Mouse (Mus musculus) embryonic facial prominence, embryonic 14.5 days (tissue): ENCODE measurements around the gene Fyttd1. TPM values are rescaled to one million over a fixed set of nuclear protein-coding genes. Genes with fewer than 3 reads are reported as not detected.

ENCODE experiments used
- ATAC-seq: fragments of 200-750 bp; cut with Nextera tagmentation; 2 replicates; pipeline ENCODE4 v1.8.0; 2017; ENCODE audit warnings: low read depth, moderate number of reproducible peaks, moderate TSS enrichment
- DNase-seq: peaks from one replicate; pipeline ENCODE4 v3.0.0-alpha.2; 2015; ENCODE audit warnings: low spot score
- H3K27ac ChIP-seq: fragments of 300-500 bp; sonication (generic); replicated peaks from 2 replicates; pipeline ENCODE4 v1.5.1; 2014; ENCODE audit warnings: low read depth, mild to moderate bottlenecking, low read length, moderate library complexity
- H3K27me3 ChIP-seq: fragments of 300-500 bp; sonication (generic); replicated peaks from 2 replicates; pipeline ENCODE4 v1.6.1; 2014; ENCODE audit warnings: low read length; ENCODE audit not compliant: control insufficient read depth, insufficient read depth
- H3K36me3 ChIP-seq: fragments of 300-500 bp; sonication (generic); 2 replicates; pipeline ENCODE4 v1.6.1; 2014; ENCODE audit warnings: low read length, mixed read lengths; ENCODE audit not compliant: control insufficient read depth, insufficient read depth
- H3K4me1 ChIP-seq: fragments of 300-500 bp; sonication (generic); 2 replicates; pipeline ENCODE4 v1.6.1; 2014; ENCODE audit warnings: antibody characterized with exemption, low read length; ENCODE audit not compliant: control insufficient read depth, insufficient read depth
- H3K4me2 ChIP-seq: fragments of 300-500 bp; sonication (generic); 2 replicates; pipeline ENCODE4 v1.6.1; 2014; ENCODE audit warnings: low read depth, mild to moderate bottlenecking, low read length, moderate library complexity, mixed read lengths
- H3K4me3 ChIP-seq: fragments of 300-500 bp; sonication (generic); 2 replicates; pipeline ENCODE4 v1.5.1; 2014; ENCODE audit warnings: low read depth, mild to moderate bottlenecking, low read length
- H3K9ac ChIP-seq: fragments of 300-500 bp; sonication (generic); 2 replicates; pipeline ENCODE4 v1.6.1; 2014; ENCODE audit warnings: low read depth, mild to moderate bottlenecking, low read length, moderate library complexity, mixed read lengths
- H3K9me3 ChIP-seq: fragments of 300-500 bp; sonication (generic); 2 replicates; pipeline ENCODE4 v1.6.1; 2016; ENCODE audit warnings: low read length; ENCODE audit not compliant: control insufficient read depth
- WGBS: fragments of 180-500 bp; shearing (Covaris S2); extraction: QIAGEN DNeasy Blood & Tissue Kit; methylation state at CpG from one replicate; pipeline ENCODE4 v1.1.7; 2014; 5-methylcytosine and 5-hydroxymethylcytosine counted together
- polyA plus RNA-seq: library from polyadenylated mRNA; unstranded; fragments of >200 nt; fragmentation: Nextera tagmentation; extraction: Ambion mirVana; gene quantifications from 2 replicates; pipeline ENCODE4 v1.2.1, GENCODE M21; 2014

The Fyttd1 gene
- polyA plus RNA-seq = 136 and 141 TPM in 2 replicates

- 0% methylated on average over 51 of the region's 83 CpGs for WGBS
Measured at GRCm38 (mm10) chr16:32877343-32878156, at the start of gene Fyttd1, which contains the start of gene Rubcn. TSS of gene Fyttd1 (plus strand) at chr16:32877500. TSS of gene Rubcn (minus strand) at chr16:32877766.

GRCm38 (mm10) chr16:32829104-32829503 lies 48.2 kb upstream of the Fyttd1 start:
- ATAC-seq (no peak), DNase-seq (no peak)
- Histone ChIP-seq H3K4me1 (no peaks in the 10 kb centered on the region), H3K4me3 (no peak overlapping the region), H3K9me3 (no peaks in the 10 kb centered on the region), H3K27me3 (no peaks in the 10 kb centered on the region), H3K4me2 (no peak overlapping the region), H3K36me3 (peaks cover 65% of the 10 kb centered on the region), H3K27ac (no peak overlapping the region), H3K9ac (no peak overlapping the region)
- WGBS = 87% methylated on average over 11 of the region's 11 CpGs

More at GRCm38 (mm10) chr16:32877343-32878156, at the start of gene Fyttd1, which contains the start of gene Rubcn:
- DNase-seq (peak; percentile 96), ATAC-seq (peak; percentile 98)
- peaks cover 16% of the 10 kb centered on the region for H3K4me1 ChIP-seq
- no peaks in the 10 kb centered on the region for H3K36me3 ChIP-seq
- H3K9ac ChIP-seq = peak within 1 kb of the TSS; percentile 92
- peak within 1 kb of the TSS; percentile 63 for H3K4me3 ChIP-seq
- H3K4me2 ChIP-seq = peak within 1 kb of the TSS; percentile 84
- no peaks in the 10 kb centered on the region for H3K9me3 ChIP-seq
- H3K27ac ChIP-seq = peak within 1 kb of the TSS; percentile 82
- H3K27me3 ChIP-seq = no peaks in the 10 kb centered on the region

- H3K9ac ChIP-seq = no peak overlapping the region
- H3K4me1 ChIP-seq = no peaks in the 10 kb centered on the region
- no peak overlapping the region for H3K4me2 ChIP-seq
- peaks cover 63% of the 10 kb centered on the region for H3K36me3 ChIP-seq
- ATAC-seq = no peak
- no peaks in the 10 kb centered on the region for H3K9me3 ChIP-seq
- no peaks in the 10 kb centered on the region for H3K27me3 ChIP-seq
- no peak overlapping the region for H3K4me3 ChIP-seq
- DNase-seq = no peak
- 89% methylated on average over 4 of the region's 4 CpGs for WGBS
- H3K27ac ChIP-seq = no peak overlapping the region
Measured at GRCm38 (mm10) chr16:32831501-32831900, 45.8 kb upstream of the Fyttd1 start.

GRCm38 (mm10) chr16:32847103-32847502 lies 30.2 kb upstream of the Fyttd1 start:
- Histone ChIP-seq H3K27me3 (no peaks in the 10 kb centered on the region), H3K9me3 (no peaks in the 10 kb centered on the region), H3K4me1 (no peaks in the 10 kb centered on the region), H3K9ac (no peak overlapping the region), H3K4me3 (no peak overlapping the region), H3K4me2 (no peak overlapping the region), H3K27ac (no peak overlapping the region), H3K36me3 (peaks cover 69% of the 10 kb centered on the region)
- DNase-seq (no peak), ATAC-seq (no peak)
- 92% methylated on average over 11 of the region's 11 CpGs for WGBS

- Histone ChIP-seq H3K27me3 (no peaks in the 10 kb centered on the region), H3K36me3 (peaks cover 57% of the 10 kb centered on the region), H3K27ac (no peak overlapping the region), H3K9me3 (no peaks in the 10 kb centered on the region), H3K9ac (no peak overlapping the region), H3K4me3 (no peak overlapping the region), H3K4me2 (no peak overlapping the region), H3K4me1 (peaks cover under 1% of the 10 kb centered on the region; the same call in 1 of the 2 replicates)
- ATAC-seq (no peak), DNase-seq (no peak)
- 87% methylated on average over 11 of the region's 11 CpGs for WGBS
Measured at GRCm38 (mm10) chr16:32849042-32849830, 28.1 kb upstream of the Fyttd1 start.

GRCm38 (mm10) chr16:32853492-32854049 lies 23.7 kb upstream of the Fyttd1 start:
- peak; percentile 9 for DNase-seq
- Histone ChIP-seq H3K9me3 (no peaks in the 10 kb centered on the region), H3K9ac (no peak overlapping the region), H3K4me1 (peaks cover 2% of the 10 kb centered on the region; the same call in 1 of the 2 replicates), H3K4me2 (no peak overlapping the region), H3K27ac (peak overlapping the region; percentile 35), H3K36me3 (peaks cover 23% of the 10 kb centered on the region), H3K4me3 (no peak overlapping the region), H3K27me3 (no peaks in the 10 kb centered on the region)
- 64% methylated on average over 13 of the region's 13 CpGs for WGBS
- ATAC-seq = no peak

- H3K27ac ChIP-seq = 0 out of 2 replicates have a peak overlapping the region, but pooled peaks have one; percentile 44
- no peak overlapping the region for H3K4me2 ChIP-seq
- peaks cover 22% of the 10 kb centered on the region for H3K36me3 ChIP-seq
- no peak overlapping the region for H3K9ac ChIP-seq
- H3K4me1 ChIP-seq = peaks cover 2% of the 10 kb centered on the region; the same call in 1 of the 2 replicates
- 72% methylated on average over 2 of the region's 2 CpGs for WGBS
- no peaks in the 10 kb centered on the region for H3K27me3 ChIP-seq
- no peaks in the 10 kb centered on the region for H3K9me3 ChIP-seq
- H3K4me3 ChIP-seq = no peak overlapping the region
- DNase-seq (peak; percentile 62), ATAC-seq (peak; percentile 37; the same call in 1 of the 2 replicates)
Measured at GRCm38 (mm10) chr16:32854050-32854571, 23.2 kb upstream of the Fyttd1 start.

- no peak overlapping the region for H3K27ac ChIP-seq
- no peaks in the 10 kb centered on the region for H3K9me3 ChIP-seq
- H3K27me3 ChIP-seq = no peaks in the 10 kb centered on the region
- peaks cover 2% of the 10 kb centered on the region; the same call in 1 of the 2 replicates for H3K4me1 ChIP-seq
- peaks cover 18% of the 10 kb centered on the region for H3K36me3 ChIP-seq
- no peak for ATAC-seq
- WGBS = 91% methylated on average over 3 of the region's 3 CpGs
- no peak overlapping the region for H3K4me3 ChIP-seq
- no peak overlapping the region for H3K9ac ChIP-seq
- no peak overlapping the region for H3K4me2 ChIP-seq
- DNase-seq = no peak
Measured at GRCm38 (mm10) chr16:32856751-32857150, 20.5 kb upstream of the Fyttd1 start.
